Mouse (Mus musculus): ENCODE measurements around the gene Syngr2.
"Not testable (repeated sequence)": the region's sequence is repeated elsewhere in the genome, so short reads cannot be mapped to it uniquely, and the experiment has no call there.

Syngr2 gene

DNA sequence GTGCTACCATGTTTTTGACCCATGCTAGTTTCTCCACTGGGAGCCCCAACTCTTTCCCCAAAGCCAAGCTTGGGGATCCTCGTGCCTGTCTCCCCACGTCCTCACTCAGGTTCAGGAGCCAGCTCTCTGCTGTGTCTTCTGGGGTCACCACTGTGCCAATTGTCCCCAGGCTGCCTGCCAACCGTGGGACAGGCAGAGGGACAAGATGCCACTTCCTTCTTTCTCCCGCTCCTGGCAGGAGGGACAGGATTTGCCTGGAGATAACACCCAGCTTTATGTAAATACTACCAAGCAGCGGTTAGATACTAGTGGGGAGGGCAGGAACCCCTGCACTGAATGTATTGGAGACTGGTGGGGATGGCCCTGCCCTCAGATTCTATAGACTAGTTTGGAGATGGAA lies 4.4 kb downstream of the Syngr2 start:
- no peak for DNase-seq (ENCODE audit: low read depth)

DNA sequence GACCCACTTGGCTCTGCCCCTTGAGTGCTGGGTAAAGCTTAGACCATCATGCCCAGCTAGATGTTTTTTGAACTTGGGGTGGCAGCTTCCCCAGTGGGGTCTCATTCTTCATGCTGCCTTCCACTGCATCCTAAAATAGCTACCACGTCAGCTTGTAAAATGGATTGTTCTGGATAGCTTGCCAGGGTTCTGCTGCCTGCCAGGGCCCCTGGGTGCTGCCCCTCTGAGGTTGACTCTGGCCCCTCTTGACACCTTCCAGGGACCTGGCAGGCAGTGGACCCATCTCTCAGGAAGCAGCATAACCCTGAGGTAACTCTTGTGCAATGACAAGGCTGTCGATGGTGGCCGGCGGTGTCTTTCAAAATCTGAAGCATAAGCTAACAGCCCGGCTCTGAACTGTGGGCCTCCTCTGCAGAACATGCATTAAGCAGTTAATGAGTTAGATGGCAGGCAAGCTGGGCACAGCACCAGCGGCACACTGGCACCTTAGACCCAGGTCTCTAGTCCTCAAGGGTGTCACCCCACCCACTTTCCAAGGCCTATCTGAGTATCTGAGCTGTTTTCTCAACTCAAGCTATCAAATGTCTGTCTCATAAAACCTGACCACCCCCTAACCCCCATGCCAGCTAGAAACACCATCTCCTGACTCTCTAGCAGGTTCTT lies 5.4 kb downstream of the Syngr2 start:
- no peak for DNase-seq (ENCODE audit: low read depth)

DNA sequence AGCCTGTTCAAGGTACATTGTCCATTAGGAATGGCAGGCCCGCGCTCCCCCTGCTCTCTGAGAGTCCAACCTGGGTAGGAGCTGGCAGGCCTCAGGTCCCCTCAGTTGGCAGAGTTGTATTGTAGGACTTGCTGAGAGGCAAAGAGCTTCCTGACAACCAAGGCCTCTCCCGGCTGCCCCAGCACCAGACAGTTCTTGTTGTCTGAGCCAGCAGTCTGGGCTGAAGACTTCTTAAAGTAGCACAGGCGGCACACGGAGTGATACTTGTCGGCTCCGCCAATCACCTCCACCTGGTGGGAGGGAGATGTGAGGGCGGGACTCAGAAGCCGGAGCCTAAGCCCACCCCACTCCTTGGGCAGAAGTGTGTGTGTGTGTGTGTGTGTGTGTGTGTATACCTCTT lies 6.4 kb downstream of the Syngr2 start:
- not testable (repeated sequence) for DNase-seq (ENCODE audit: low read depth)

GRCm38 (mm10) chr11:117816389-117816996 lies 7.0 kb downstream of the Syngr2 start:
- no peak for DNase-seq (ENCODE audit: low read depth)

GRCm38 (mm10) chr11:117819095-117819494 lies 9.6 kb downstream of the Syngr2 start:
- DNase-seq (ENCODE audit: low read depth): no peak

DNA sequence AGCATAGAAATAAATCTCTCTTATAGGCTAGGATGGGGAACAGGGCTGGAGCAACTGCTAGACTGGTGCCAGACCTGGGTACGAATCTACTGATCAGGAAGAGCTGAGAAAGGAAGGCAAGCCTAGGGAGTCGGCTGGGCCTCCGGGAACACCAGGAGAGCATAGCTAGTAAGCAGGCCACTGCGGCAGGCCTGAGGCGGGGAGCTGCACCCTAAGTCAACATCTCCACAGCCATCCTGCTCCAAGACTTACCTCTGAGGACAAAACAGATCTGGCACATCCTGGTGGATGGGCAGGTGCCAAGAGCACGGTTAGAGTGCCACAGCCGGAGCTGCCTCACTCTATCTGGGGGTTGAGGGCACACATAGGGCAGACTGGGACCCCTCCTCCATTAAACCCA lies 10.7 kb downstream of the Syngr2 start:
- DNase-seq (ENCODE audit: low read depth): no peak

DNA sequence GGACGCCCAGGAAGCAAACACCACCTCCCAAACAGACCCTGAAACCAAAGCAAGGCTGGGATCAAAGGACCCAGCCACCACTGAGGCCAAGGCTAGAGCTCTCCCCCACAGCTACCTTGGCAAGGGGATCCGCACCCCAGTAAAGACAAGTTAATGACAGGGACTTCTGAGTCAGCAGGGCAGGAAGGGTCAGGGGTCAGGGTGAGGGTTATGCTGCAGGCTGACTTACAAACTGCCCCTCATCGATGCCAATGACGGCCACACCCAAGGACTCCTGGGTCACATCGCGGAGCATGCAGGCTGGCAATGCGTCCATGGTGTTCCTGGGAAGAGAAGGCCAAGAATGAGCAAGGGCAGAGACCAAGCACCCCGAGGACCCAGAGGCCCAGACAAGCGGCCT lies 12.4 kb downstream of the Syngr2 start:
- no peak for DNase-seq (ENCODE audit: low read depth)

DNA sequence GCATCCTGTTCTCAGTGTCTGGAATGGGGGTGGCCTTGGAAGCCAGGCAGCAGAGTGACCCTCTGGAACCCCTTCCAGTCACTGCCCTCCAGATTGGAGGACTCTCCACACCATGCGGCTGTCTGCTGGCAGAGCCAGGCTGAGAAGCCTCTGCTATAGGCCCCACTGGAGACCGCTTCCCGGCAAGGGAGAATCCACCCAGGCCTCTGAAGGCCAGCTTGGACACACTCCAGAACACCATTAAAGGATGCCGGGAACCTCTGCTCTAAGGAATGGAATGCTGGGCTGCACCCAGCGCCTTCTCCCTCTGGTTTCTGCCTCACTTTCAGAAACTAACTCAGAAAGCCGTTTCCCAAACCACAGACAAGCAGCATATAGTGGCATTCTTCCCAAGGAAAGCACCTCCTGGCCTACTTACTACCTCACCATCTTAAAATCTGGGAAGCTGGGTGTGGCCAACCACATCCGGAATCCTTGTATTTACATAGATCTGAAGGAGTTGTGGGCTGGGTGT lies 13.3 kb downstream of the Syngr2 start:
- no peak for DNase-seq (ENCODE audit: low read depth)

GRCm38 (mm10) chr11:117823411-117823810 lies 13.9 kb downstream of the Syngr2 start:
- no peak for DNase-seq (ENCODE audit: low read depth)

- peak; percentile 90 for DNase-seq (ENCODE audit: low read depth)
These were observed 14.8 kb downstream of the Syngr2 start for GRCm38 (mm10) chr11:117824060-117824969.

- peak; percentile 66 for DNase-seq (ENCODE audit: low read depth)
These were observed 16.0 kb downstream of the Syngr2 start, which contains the start of the genes Afmid and Tk1 for GRCm38 (mm10) chr11:117825333-117826101. Afmid (plus strand) TSS chr11:117825924. Tk1 (minus strand) TSS chr11:117826092.

DNA sequence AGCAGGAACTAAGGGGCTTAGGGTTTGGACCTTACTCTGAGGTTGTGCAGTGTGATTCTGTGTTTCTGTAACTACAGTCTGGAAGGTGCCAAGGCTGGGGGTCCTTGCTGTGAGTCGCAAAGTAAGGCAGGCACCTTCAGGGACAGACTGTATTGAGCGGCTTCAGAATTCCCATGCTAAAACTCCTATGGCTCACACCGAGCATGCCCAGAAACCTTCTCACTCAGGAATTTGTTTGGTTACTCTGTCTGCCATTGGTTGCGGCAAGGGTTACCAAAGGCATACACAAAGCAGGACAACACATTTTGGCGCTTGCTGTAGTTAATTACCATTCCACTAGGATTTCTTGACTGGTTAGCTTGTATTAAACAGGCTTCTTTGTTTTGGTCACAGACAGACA lies 16.7 kb downstream of the Syngr2 start:
- peak; percentile 17 for DNase-seq (ENCODE audit: low read depth)

DNA sequence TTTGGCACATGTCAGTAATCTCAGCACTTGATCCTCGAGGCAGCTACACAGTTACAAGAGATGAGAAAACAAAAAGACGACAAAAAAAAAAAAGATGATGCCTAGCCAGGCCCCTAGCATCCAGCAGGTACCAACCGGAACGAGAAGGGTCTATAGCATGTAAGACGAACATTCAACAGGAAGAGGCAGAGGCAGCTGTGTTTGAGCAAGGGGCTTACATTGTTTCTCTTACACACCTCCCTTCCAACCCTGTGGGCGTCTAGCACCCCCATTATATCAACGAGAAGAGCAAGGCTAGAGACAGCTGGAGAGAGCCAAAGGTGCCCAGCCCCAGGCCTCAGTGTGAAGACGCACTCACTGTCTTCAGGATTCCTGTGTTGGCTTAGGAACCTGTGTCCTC lies 17.4 kb downstream of the Syngr2 start:
- DNase-seq (ENCODE audit: low read depth): peak; percentile 29

GRCm38 (mm10) chr11:117827386-117827785 lies 17.9 kb downstream of the Syngr2 start:
- DNase-seq (ENCODE audit: low read depth): peak; percentile 29

- peak; percentile 88 for DNase-seq (ENCODE audit: low read depth)
These were observed 18.9 kb downstream of the Syngr2 start for GRCm38 (mm10) chr11:117828149-117828887.

- DNase-seq (ENCODE audit: low read depth): no peak
These were observed 19.6 kb downstream of the Syngr2 start for GRCm38 (mm10) chr11:117828888-117829604.

DNA sequence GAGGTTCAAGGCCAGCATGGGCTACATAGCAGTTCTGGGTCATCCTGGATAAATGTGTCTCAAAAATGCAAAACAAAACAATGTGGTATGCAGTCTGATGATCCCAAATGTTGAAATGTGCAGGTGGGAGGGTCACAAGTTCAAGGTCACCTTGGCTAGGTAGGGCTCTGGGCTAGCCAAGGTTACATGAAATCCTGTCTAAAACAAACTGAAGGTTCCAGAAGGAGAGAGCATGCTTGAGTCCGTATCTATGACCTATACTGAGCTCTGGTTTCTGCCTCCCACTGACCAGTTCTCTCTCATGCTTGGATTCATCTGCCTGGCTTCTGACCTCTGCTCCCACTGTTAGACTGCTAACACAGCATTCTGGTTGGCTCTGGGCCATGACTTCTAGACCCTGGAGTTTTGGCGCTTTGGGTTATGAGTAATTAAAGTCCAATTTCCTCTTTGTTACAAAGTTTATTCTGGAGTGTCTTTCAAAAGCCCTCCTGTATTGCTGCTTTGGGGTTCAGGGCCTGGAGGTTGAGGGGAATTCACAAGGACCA lies 20.3 kb downstream of the Syngr2 start:
- no peak for DNase-seq (ENCODE audit: low read depth)

DNA sequence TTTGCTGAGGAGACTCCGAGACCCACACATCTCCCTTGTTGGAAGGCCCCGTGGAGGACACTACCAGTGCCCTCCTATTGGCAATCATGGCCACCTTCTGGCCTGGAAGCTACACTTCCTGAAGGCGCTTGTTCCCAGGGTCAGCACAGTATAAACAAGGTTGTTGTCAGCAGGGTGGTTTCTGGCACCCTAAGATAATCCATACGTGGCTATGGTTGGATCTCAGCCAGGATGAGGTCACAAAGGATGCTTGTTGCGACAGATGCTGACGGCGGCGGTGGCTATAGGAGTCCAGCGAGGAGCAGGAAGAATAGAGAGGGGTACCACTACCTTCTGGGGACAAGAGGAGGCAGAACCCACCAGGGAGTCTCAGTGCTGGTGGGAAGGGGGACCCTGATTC lies 20.9 kb downstream of the Syngr2 start:
- no peak for DNase-seq (ENCODE audit: low read depth)

GRCm38 (mm10) chr11:117832086-117832969 lies 22.9 kb downstream of the Syngr2 start:
- DNase-seq (ENCODE audit: low read depth): peak; percentile 97

Data from naive thymus-derived CD4-positive, alpha-beta T cell, adult 2 months (primary cell).